Mouse (Mus musculus) lung, postnatal 14 days (tissue): ENCODE measurements around the gene Ptch1.
A peak's percentile ranks its signal among the peaks of the same experiment; 100 is the strongest.

Experiments
- DNase-seq: peaks from one replicate; pipeline ENCODE4 v3.0.0; 2021

Ptch1 gene

DNA sequence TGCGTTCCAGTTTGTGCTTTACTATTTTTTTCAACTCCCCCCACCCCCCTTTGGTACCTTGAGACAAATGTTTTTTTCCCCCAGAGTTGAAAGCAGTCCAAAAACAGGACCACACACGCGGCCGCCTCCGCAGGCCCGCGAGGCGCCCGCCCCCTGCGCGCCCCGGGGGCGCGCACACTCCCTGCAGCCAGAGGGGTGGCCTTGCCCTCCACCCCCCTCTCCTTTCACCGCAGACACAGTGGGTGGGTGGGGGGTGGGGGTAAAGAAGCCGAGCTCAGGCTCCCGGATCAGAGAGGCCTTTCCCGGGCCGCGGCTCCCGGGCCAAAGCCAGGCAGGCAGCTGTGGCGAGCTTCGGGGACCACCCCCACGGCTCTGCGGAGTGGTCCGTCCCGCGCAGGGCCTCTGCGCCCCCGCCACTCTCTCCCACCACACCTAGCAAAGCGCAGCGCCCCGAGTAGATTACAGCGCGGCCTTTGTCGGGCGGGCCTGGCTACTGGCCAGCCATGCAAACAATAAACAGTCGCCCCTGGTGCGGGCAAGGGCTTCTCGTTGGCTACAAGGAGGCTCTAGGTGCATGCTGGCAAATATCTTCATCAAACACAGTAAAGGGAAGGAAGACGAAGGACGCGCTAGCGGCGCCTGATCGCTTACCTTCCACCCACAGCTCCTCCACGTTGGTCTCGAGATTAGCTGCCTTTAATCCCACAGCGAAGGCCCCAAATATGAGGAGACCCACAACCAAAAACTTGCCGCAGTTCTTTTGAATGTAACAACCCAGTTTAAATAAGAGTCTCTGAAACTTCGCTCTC, 10.2 kb downstream of the Ptch1 start:
- DNase-seq = peak; percentile 77

DNA sequence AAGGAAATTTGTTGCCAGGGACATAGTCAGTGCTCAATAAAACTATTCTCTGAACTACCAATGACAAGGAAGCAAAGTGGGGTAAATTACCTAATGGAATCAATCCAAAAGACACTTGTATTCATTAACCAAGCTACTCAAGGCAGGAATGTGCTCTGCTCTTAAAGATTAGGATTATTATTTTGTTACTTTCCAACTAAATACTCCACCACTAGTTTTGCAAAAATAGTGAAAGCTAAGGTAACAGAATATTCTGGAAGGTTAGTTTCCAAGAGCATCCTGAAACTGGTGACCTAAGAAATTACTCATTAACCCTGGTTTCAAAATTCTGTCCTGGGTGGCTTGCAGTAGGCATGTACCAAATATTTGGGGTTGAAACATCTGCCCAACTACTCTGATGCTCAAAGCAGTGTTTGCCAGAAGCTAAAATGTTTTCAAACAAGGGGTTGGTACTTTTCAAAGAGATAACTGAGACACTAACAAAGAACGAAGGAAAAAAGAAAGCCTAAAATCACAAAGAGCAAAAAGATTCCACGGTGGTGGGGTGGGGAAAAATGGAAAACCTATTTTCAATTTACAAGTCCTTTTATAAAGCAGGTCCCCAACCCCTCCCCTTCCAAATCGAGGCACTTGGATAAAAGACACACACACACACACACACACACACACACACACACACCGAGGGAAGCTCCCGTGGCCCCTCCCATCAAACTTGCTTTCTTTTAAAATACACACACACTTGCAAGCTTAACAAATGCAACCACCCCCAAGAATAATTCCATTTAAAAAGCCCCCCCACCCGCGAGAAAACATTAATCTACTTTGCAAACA, 11.0 kb downstream of the Ptch1 start:
- DNase-seq = peak; percentile 34

DNA sequence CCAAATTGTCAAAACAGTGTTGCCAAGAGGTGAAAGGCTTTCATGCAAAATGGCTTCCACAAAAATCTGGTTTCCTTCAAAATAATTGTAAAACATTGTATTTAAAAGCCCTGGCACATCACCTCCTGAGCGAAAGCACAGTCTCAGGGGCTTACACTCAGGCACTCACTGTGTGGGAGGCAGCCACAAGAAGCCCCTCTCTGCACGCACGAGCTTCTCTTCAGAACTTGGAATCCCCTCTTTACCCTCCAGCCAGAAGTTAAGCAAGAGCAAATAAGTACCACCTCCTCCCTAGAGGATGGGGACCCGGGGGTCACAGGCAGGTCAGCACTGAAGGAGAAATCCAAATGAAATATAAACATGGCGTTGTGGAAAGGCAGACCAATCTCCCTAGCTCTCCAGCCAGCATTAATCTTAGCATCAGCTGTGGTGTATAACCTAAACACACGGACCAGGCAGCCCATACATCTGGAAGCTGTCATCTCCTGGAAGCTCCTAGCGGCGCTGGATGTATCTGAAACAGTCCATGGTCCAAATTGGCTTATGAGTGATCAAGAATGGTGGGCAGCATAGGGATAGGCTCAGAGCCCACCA, 15.0 kb downstream of the Ptch1 start:
- DNase-seq = no peak

DNA sequence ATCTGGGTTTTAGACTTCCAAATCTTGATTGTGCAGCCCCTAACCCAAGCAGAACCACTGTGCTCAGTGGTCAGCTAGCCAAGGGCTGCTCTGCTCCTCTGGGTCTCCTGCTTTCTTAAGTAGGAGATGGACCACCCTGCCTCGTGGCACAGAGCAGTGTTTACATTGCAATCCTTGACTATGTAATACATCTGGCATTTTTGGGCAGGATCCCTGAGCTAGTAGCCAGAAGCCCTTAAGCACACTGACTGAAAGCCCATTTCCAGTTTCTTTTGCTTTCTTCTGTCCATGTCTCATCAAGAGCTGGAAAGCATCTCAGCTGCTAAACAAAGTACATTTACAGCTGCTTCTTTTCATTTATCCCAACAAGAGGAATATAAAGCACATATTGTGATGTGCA, 17.0 kb downstream of the Ptch1 start:
- no peak for DNase-seq

DNA sequence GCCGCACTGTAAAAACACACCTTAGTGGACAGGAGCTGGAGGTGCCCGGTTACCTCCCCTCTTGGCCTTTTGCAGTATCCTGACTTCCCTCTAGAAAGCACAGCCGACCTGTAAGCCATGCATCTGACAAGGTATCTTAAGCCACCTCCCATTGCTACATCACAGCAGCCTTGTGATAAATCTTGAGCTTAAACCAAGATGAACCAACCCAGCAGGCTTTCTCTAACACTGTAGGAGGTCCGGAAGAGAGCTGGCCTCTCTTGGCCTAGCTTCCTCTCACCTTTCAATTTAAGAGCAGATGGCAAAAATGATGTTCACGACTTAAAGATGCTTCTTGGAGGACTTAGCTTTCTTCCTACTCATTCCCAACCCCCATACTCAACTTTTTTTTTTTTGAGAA, 17.5 kb downstream of the Ptch1 start:
- no peak for DNase-seq

DNA sequence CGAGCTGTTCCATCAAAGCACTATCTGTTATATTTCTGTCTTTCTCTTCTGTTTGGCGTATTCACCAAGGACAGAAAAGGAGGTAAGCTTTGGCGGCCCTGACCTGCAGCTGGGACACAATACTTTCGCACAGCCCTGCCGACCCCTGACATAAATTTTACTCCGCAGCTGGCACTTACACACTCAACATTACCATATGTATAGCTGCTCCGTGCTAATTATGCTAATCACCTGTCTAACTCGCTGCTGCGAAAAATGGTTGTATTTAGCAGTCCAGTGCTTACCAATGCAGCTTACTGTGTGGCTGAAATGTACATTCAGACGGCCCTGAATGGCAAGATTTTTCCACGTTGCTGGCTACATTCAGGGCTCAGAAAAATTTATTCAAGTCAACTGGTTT, 18.8 kb downstream of the Ptch1 start:
- DNase-seq = no peak

DNA sequence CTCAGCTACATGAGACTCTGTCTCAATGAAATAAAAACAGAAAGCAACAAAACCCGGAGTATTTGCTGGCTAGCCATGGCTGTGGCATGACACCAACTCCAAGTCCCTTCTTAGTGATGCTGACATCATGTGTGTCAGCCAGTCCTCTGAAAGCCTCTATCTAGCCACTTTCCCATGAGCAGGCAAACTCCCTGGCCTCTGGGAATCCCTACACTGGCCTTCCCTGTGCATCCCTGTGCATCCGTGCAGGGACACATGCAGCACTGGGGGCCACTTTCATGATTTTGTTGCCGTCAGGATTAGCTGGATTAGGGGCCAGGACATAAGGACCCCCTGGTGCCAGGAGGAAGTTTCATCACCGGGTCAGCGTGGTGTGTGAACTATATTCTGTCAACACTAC, 20.0 kb downstream of the Ptch1 start:
- DNase-seq = no peak

DNA sequence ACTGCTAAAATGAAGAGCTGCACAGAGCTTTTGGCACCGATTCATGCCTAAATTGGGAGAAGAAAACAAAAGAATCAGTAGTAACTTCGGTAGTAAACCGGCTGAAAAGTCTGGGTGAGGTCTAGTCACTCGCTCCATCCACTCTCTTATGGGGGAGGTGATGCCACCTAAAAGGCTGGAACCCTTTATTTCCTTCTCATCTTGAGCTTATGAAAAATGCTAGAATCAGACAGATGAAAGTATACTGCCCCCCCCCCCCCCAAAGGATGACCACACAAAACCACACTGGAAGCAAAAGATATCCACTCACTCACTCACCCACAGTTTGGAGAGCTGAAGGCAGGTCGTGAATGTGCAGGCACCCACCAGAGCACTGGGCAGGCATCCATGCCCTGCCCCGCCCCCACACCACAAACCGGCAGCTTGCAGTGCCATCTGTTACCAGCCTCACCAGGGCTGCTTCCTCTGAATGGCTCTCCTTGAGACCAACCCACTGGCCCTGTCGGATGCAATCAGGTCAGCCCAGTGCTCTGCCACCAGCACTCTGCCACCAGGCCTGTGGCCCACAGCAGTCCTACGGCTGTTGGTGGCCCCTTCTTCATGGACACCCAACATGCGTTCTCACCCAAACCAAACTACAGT, 21.0 kb downstream of the Ptch1 start:
- DNase-seq = no peak

DNA sequence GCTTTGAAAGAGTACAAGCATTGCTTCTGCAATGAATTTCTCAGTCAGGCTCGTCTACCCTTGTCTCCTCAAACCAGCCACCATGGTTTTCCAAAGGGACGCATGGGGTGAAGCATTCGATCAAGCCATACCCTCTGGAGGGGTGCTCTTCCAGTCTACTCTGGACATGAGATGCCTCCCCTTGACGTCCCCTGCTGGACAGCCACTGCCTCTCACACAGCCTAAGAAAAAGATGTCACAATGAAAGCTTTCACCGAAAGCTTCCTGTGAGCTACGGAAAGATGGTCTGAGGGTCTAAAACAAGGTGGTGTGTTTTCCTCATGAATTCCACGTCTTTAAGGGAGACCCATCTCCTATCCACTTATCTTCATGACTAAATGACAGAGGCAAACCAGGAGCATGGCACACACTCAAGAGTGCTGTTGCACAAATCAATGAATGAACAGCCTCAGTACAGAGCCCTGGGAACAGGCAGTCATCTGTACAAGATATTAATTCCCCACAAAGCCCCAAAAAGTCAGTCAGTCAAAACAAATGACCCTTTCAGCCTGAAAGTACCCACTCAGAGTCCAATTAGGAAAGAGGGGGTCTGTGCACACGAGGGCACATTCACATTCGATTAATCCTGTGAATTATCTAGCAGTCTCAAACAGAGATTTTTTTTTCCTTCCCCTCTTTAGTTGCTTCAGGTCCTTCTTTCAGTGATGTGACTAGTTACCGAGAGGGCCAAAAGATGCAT, 21.7 kb downstream of the Ptch1 start:
- no peak for DNase-seq

DNA sequence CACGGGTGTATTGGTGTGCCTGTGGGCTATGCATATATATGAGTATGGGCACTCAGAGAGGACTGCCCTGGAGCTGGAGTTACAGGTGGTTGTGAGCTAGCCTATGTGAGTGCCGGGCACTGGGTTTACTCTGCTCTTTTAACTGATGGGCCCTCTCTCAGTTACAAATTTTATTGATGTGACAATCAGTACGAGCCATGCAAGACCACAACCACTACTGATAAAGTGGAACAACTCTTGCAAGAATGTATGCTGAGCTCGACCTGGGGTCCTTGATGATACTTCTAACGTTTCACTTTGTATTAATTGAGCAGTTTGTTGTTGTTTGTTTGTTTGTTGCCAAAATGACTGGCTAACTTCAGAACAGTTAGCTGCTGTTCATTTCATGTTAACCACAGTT, 23.0 kb downstream of the Ptch1 start:
- DNase-seq = no peak

DNA sequence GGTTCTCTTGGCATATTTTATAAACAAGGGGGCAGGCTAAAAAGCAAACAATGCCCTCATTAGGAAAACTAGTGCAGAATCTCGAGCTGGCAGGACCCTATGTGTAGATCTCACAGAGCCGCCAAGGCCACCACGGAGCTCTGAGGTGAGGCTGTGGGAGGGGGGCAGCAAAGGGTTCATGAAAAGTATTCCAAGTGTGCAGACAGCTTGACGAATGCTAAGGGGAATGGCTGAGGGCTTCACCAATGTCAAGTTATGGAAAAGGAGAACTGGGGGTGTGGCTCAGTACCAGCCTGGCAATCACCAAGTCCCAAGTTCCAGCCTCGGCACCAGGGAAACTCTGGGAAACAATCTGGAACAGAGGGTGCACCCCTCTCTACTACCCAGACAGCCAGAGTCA, 24.2 kb downstream of the Ptch1 start:
- DNase-seq = no peak

DNA sequence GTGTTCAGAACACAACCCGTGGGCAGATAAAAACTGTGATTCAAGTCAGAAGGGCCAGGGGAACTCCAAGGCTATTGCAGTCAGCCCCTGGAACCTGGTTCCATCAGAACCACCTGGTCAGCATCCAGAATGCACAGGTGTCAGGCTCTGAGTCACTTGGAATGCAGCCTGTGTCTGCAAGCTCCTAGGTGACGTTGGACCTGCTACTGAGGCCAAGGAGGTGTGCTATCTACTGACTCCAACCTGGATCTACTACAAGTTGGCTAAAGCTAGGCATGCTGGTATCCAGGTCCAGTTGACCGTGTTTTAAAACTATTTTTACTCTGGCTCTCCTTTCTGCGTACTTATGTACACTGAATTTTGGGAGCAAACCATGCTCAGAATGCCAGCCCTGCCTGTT, 24.8 kb downstream of the Ptch1 start:
- DNase-seq = no peak

DNA sequence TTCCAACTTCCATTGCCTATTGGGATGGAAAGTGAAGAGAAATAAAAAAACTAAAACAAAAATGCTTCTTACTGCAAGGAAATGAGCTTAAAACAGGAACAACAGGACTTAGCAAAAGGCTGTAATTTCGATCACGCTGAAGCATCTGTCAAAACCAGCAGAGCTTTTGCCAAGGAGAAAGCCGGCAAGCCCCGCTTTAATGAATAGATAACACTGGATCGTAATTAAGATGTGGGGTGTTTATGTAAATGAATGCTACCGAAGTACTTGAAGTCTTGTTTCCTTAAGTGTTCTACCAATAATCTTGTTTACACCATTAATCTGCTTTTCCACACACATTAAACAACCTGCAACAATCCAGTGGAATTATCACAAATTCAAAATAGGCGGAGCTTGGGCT, 28.1 kb downstream of the Ptch1 start:
- no peak for DNase-seq

DNA sequence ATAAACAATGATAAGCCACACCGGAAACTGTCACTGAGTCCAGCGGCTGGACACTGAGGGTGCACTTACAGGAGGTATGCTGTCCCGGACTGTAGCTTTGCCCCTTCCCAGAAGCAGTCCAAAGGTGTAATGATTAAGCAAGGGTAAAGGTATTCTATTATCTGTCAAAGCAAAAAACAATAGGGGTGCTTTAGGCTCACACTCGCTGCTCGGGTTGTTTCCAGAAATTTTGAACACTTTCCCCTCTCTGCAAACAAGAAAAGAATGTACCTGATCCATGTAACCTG, 28.5 kb downstream of the Ptch1 start:
- DNase-seq = no peak

DNA sequence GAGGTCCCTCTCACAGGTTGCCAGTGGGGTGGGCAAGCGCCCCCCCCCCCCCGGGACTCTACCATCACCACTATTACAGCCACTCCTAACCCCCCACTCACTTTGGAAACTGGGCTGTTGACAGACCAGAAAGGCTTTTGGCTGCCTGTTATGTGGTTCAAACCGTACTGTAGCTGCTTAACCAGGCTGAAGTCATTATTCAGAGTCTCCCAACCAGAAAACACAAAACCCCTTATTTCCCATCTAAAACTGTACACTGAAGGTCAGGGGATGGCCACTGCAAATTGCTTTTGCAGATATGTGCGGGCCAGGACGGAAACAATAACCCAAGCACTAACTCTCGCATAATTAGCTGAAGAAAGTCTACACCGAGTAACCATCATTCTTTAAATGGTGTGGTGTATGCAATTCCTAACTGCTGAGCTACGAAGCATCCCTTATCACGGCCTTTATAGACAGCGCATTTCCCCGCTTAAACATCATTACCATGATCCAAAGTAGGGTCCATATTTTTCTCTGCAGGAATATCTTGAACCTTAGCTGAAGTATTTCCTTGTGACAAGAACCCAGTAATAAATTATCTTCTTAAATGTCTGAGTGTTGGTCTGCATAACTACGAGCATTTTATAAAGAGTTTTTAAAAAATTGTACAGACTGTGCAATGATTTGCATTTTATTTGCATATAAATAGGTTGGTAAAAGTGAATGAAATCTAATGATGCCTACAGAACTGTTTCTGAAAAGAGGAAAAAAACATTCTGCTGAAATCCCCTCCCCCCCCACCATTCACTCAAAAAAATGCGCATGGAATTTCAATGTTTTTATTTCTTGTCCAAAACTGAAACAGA, 29.1 kb downstream of the Ptch1 start:
- no peak for DNase-seq

DNA sequence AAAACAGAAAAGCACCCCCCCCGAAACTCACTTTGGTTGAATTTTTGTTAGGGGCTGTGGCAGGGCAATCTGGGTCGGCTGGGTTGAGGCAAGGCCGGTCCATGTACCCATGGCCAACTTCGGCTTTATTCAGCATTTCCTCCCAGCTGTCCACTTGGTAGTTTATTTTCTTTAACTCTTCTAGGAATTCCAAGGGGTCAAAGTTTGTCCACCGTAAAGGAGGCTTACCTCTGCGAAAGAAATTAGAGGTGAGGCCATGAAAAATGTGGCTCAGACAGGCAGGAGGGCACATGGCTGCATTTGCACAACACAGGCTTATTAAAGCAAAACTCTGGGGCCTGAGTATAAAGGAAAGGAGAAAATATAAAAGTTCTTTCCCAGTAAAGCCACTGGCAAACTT, 29.9 kb downstream of the Ptch1 start:
- DNase-seq = no peak

DNA sequence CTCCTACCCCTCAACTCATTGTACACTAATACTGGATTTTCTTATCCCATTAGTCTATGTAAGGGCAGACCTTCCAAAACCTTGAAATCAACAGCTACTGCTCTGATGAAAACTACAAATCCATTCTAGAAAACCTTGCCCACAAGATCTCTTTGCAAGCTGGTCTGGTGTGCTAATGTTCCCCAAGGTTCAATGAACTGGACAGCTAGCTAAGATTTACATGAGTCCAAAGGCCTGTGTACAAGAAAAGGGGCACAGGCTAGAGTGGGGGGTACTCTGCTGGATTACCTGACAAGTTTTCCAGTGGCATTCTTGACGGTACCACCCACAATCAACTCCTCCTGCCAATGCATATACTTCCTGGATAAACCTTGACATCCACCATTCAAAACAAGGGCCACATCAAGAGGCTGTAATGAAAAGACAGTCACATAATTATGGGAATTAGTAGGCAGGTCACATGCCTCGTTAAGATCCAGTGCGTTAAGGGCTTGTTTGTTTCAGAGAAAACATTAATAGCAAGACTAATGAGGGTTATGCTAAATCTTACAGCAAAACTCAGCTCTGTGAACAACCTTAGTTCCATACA, 30.5 kb downstream of the Ptch1 start:
- DNase-seq = no peak

DNA sequence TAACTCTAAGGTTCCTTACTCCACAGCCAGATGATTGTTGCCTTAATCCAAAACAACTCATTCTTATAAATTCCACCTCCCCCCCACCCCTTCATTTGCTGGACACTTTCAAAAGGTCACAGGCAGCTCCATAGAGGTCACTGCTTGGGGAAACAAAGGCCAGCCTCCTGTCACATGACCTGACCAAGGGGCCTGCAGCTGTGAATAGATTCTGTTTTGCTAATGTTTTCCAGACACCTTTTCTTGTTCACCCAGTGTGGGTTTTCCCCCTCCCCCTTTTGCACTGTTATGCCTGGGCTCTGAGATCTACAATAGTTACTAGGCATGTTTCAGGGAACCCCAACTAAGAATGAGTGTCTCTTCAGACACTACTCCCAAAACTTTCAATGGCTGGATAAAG, 31.9 kb downstream of the Ptch1 start:
- DNase-seq = no peak

DNA sequence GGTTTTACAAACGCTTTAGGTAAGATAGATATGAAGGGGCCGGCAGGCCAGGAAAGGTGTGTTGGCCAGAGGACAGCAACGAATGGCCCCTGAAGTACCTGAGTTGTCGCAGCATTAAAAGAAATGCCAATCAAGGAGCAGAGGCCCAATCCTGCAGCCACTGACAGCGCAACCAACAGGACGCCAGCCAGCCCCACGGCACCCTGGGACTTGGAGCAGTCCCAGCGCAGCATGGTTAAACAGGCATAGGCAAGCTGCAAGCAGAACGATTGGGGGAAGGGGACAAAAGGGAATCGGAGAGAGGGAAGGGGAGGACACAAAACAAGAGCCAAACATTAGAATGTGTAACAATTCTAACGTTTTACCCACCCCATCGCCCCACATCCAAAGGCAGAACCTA, 32.8 kb downstream of the Ptch1 start:
- no peak for DNase-seq

DNA sequence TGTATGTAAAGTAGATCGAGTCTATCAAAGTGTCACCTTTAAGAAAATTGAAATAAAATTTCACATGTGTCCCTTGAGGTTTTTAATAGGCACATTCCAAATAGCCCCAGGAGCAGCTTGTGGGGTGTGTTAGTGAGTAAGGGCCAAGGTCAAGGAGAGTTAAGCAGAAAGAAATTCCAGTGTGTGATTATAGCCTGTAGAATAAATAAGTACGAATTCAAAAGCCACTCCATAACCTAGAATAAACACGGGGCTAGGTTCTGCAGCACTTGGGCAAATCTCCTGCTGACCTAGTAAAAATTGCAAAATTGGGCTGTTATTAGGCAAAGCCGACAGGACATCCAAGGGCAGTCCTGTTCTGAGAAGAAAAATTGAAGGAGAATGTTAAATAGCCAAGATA, 38.4 kb downstream of the Ptch1 start:
- no peak for DNase-seq

DNA sequence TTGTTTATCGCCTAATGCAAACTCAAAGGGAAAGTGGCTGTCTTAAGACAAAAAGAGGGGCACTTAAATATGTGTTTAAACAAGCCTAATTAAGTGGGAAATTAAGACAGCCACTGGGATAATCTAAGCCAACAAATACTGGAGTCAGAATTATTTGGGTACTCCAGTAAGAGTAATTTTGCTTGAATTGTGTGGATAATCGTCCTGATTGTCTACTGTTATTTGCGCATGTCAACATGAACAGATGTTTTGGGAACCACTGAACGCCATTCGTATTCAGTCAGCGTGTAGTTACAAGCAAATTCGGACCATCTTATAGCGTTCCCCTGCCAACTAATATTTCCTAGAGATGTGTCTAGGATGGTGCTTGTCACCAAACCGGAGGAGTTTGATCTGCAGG, 42.5 kb downstream of the Ptch1 start:
- DNase-seq = no peak

DNA sequence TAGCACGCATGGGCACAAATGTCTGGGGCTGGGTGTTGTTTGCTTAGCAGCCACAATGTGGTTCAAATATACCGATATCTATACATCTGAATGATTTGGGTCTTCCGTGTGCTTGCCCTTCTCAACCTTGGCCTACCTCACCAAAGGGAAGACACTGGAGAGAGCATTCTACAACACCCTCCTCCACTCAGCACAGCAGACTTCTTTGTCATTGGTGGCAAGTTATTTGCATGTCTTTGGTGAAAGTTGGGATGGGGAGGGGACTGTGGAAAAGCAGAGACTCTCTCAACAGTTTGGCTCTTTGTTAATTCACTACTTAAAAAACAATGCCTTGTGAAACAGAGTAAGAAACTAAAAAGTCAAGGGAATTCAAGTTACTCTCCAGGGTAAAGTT, 43.0 kb downstream of the Ptch1 start:
- DNase-seq = no peak
